Mouse (Mus musculus): ENCODE results near the gene Apba2. TPM values are rescaled to one million over a fixed set of nuclear protein-coding genes. Genes with fewer than 3 reads are reported as not detected.

The Apba2 gene
- polyA plus RNA-seq, 1 experiment from 2014 or later = 123 TPM

DNA sequence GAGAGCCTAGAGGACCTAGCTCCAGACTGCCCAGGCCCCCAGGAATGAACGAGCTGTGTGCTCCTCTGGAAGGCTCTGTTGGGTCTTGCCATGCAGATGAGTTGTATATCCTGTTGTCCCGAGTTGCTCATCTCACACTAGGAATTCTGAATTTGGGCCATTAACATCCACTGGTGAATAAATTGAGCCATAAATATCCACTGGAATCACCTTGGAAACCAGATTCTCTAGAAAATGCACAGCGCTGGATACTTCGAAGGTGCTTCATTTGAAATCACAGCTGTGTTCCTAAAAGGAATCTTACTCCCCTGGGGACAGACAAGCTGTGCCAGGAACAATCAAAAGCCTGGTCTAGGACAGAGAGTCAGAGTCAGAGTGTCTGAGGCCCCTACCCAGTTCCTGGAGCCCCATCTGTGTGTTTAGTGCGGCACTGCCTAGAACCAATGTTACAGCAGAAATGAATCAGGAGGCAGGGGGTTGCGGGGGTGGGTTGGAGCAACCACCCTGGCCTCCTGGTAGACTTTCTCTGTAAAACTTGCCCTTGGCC is 196.4 kb downstream of the Apba2 start:
- DNase-seq (ENCODE audit: low spot score) (peak; percentile 25), ATAC-seq (ENCODE audit: insufficient read depth, low FRiP score, low TSS enrichment) (peak; percentile 39)
- H3K27me3 ChIP-seq (ENCODE audit: control insufficient read depth, insufficient read depth, low read length) = no peaks in the 10 kb centered on the region
- H3K4me2 ChIP-seq (ENCODE audit: low read depth) = no peak overlapping the region
- H3K9me3 ChIP-seq (ENCODE audit: control insufficient read depth, low read length) = no peaks in the 10 kb centered on the region
- WGBS = 63% methylated on average over 6 of the region's 6 CpGs
- no peaks in the 10 kb centered on the region for H3K36me3 ChIP-seq (ENCODE audit: control insufficient read depth, insufficient read depth, low read length)
- no peak overlapping the region for H3K4me3 ChIP-seq (ENCODE audit: low read depth, low read length)
- no peak overlapping the region for H3K27ac ChIP-seq (ENCODE audit: low read depth, low read length)
- H3K9ac ChIP-seq (ENCODE audit: low read length) = no peak overlapping the region
- H3K4me1 ChIP-seq (ENCODE audit: control insufficient read depth, insufficient read depth, low read length) = peaks cover 4% of the 10 kb centered on the region

DNA sequence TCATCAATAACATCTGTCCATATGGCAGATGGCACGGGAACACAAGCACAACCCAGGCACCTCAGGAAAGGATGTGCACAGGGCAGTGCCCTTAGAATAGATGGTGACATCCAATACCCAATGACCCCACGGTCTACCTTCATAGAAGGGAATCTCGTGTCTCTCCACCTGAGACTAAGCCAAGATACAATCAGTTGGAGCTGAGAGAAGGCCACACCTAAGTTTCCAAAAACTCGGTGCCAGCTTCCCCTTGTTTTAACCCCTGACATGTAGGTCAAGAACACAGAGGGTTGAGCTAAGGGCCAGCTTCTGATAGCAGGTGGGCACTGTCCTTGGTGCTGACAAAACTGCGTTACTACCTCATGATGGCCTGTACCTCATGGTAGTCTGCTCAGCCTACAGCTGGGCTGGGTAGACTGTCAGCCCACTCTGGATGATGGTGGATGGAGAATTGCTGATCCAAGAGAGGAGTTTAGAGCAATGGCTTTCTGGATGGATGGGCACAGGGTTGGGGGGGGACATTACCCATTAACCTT is 202.6 kb downstream of the Apba2 start:
- Histone ChIP-seq H3K9ac (ENCODE audit: low read length) (no peak overlapping the region), H3K4me2 (ENCODE audit: low read depth) (no peak overlapping the region), H3K27me3 (ENCODE audit: control insufficient read depth, insufficient read depth, low read length) (no peaks in the 10 kb centered on the region), H3K4me1 (ENCODE audit: control insufficient read depth, insufficient read depth, low read length) (no peaks in the 10 kb centered on the region), H3K4me3 (ENCODE audit: low read depth, low read length) (no peak overlapping the region), H3K9me3 (ENCODE audit: control insufficient read depth, low read length) (no peaks in the 10 kb centered on the region), H3K27ac (ENCODE audit: low read depth, low read length) (no peak overlapping the region), H3K36me3 (ENCODE audit: control insufficient read depth, insufficient read depth, low read length) (no peaks in the 10 kb centered on the region)
- ATAC-seq (ENCODE audit: insufficient read depth, low FRiP score, low TSS enrichment) (no peak), DNase-seq (ENCODE audit: low spot score) (no peak)
- WGBS = 75% methylated on average over 5 of the region's 5 CpGs

DNA sequence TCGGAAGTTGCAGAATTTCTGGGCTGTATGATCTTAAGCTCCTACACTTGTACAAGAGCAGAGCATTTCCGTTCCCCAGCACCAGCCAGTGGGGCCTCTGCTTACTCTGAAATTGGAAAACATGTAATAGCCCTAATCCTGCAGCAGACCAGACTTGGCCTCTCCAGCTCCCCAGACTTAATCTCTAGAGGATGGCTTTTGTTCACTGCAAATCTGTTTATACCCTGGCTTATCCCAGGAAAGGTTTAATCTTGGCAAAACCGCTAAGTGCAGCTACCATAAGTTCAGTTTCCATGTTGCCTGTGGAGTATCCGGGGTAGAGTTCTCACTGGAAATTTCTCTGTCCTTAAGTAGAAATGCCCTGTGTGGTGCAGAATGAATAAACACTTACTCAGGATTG is 206.7 kb downstream of the Apba2 start:
- Histone ChIP-seq H3K4me1 (ENCODE audit: control insufficient read depth, insufficient read depth, low read length) (no peaks in the 10 kb centered on the region), H3K27ac (ENCODE audit: low read depth, low read length) (no peak overlapping the region), H3K9me3 (ENCODE audit: control insufficient read depth, low read length) (no peaks in the 10 kb centered on the region), H3K4me2 (ENCODE audit: low read depth) (no peak overlapping the region), H3K27me3 (ENCODE audit: control insufficient read depth, insufficient read depth, low read length) (no peaks in the 10 kb centered on the region), H3K4me3 (ENCODE audit: low read depth, low read length) (no peak overlapping the region), H3K36me3 (ENCODE audit: control insufficient read depth, insufficient read depth, low read length) (no peaks in the 10 kb centered on the region), H3K9ac (ENCODE audit: low read length) (no peak overlapping the region)
- ATAC-seq (ENCODE audit: insufficient read depth, low FRiP score, low TSS enrichment) (no peak), DNase-seq (ENCODE audit: low spot score) (no peak)
- 86% methylated on average over 4 of the region's 4 CpGs for WGBS

GRCm38 (mm10) chr7:64709520-64710262 is 208.2 kb downstream of the Apba2 start:
- Histone ChIP-seq H3K4me2 (ENCODE audit: low read depth) (no peak overlapping the region), H3K36me3 (ENCODE audit: control insufficient read depth, insufficient read depth, low read length) (no peaks in the 10 kb centered on the region), H3K4me1 (ENCODE audit: control insufficient read depth, insufficient read depth, low read length) (no peaks in the 10 kb centered on the region), H3K9ac (ENCODE audit: low read length) (no peak overlapping the region), H3K4me3 (ENCODE audit: low read depth, low read length) (no peak overlapping the region), H3K9me3 (ENCODE audit: control insufficient read depth, low read length) (no peaks in the 10 kb centered on the region), H3K27ac (ENCODE audit: low read depth, low read length) (no peak overlapping the region), H3K27me3 (ENCODE audit: control insufficient read depth, insufficient read depth, low read length) (no peaks in the 10 kb centered on the region)
- 82% methylated on average over 13 of the region's 13 CpGs for WGBS
- DNase-seq (ENCODE audit: low spot score) (no peak), ATAC-seq (ENCODE audit: insufficient read depth, low FRiP score, low TSS enrichment) (peak; percentile 23; the same call in 1 of the 2 replicates)

DNA sequence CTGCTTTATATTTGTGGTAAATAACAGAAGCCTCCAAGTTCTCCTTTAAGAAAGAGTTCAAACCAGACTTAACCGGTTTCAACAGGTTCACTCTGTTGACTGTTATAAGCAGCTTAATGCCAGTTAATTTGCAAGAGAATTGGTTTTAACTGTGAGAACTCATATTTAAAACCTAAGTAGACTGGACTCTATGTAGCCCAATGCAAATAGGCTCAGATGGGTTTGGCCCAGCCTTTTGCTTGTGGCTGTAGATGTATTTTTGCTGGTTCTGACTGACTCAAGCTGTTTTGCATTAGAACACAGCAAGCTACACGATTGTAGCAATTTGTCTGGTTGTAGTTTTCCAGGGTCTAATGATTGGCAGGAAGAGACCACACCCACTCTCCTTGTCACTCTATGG is 214.8 kb downstream of the Apba2 start:
- Histone ChIP-seq H3K9me3 (ENCODE audit: control insufficient read depth, low read length) (no peaks in the 10 kb centered on the region), H3K9ac (ENCODE audit: low read length) (no peak overlapping the region), H3K36me3 (ENCODE audit: control insufficient read depth, insufficient read depth, low read length) (no peaks in the 10 kb centered on the region), H3K27me3 (ENCODE audit: control insufficient read depth, insufficient read depth, low read length) (no peaks in the 10 kb centered on the region), H3K4me3 (ENCODE audit: low read depth, low read length) (no peak overlapping the region), H3K27ac (ENCODE audit: low read depth, low read length) (no peak overlapping the region), H3K4me1 (ENCODE audit: control insufficient read depth, insufficient read depth, low read length) (no peaks in the 10 kb centered on the region), H3K4me2 (ENCODE audit: low read depth) (no peak overlapping the region)
- WGBS = 81% methylated on average over 2 of the region's 2 CpGs
- DNase-seq (ENCODE audit: low spot score) (no peak), ATAC-seq (ENCODE audit: insufficient read depth, low FRiP score, low TSS enrichment) (no peak)

- no peak overlapping the region for H3K4me2 ChIP-seq (ENCODE audit: low read depth)
- H3K27ac ChIP-seq (ENCODE audit: low read depth, low read length) = no peak overlapping the region
- WGBS = 90% methylated on average over 3 of the region's 3 CpGs
- H3K36me3 ChIP-seq (ENCODE audit: control insufficient read depth, insufficient read depth, low read length) = no peaks in the 10 kb centered on the region
- no peak for DNase-seq (ENCODE audit: low spot score)
- H3K27me3 ChIP-seq (ENCODE audit: control insufficient read depth, insufficient read depth, low read length) = no peaks in the 10 kb centered on the region
- no peak overlapping the region for H3K9ac ChIP-seq (ENCODE audit: low read length)
- H3K4me1 ChIP-seq (ENCODE audit: control insufficient read depth, insufficient read depth, low read length) = no peaks in the 10 kb centered on the region
- no peak overlapping the region for H3K4me3 ChIP-seq (ENCODE audit: low read depth, low read length)
- no peak for ATAC-seq (ENCODE audit: insufficient read depth, low FRiP score, low TSS enrichment)
- no peaks in the 10 kb centered on the region for H3K9me3 ChIP-seq (ENCODE audit: control insufficient read depth, low read length)
Measured at GRCm38 (mm10) chr7:64723313-64723712, 221.8 kb downstream of the Apba2 start.

DNA sequence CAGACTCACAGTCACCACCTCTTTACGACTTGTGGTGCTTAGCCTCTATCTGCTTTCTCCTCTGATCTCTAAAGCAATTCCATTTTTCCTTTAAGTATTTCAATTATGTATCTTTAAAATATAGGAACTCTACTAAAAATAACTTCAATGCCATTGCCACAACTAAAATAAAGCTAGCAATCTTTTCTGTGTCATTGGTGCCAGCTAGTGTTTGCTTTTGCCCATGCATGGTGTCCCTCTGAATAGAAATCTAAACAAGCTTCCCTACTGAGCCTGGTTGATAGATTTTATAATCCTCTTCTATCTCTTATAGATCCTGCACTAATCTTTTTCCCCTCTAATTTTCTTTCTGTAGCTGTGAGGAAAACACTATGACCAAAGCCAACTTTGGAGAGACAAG is 222.9 kb downstream of the Apba2 start:
- H3K27me3 ChIP-seq (ENCODE audit: control insufficient read depth, insufficient read depth, low read length) = no peaks in the 10 kb centered on the region
- ATAC-seq (ENCODE audit: insufficient read depth, low FRiP score, low TSS enrichment) (no peak), DNase-seq (ENCODE audit: low spot score) (no peak)
- no peak overlapping the region for H3K4me3 ChIP-seq (ENCODE audit: low read depth, low read length)
- H3K36me3 ChIP-seq (ENCODE audit: control insufficient read depth, insufficient read depth, low read length) = no peaks in the 10 kb centered on the region
- no peaks in the 10 kb centered on the region for H3K4me1 ChIP-seq (ENCODE audit: control insufficient read depth, insufficient read depth, low read length)
- WGBS = 89% methylated on average over 1 of the region's 1 CpGs
- no peaks in the 10 kb centered on the region for H3K9me3 ChIP-seq (ENCODE audit: control insufficient read depth, low read length)
- H3K27ac ChIP-seq (ENCODE audit: low read depth, low read length) = no peak overlapping the region
- H3K4me2 ChIP-seq (ENCODE audit: low read depth) = no peak overlapping the region
- no peak overlapping the region for H3K9ac ChIP-seq (ENCODE audit: low read length)

- H3K36me3 ChIP-seq (ENCODE audit: control insufficient read depth, insufficient read depth, low read length) = no peaks in the 10 kb centered on the region
- DNase-seq (ENCODE audit: low spot score) (no peak), ATAC-seq (ENCODE audit: insufficient read depth, low FRiP score, low TSS enrichment) (no peak)
- no peak overlapping the region for H3K9ac ChIP-seq (ENCODE audit: low read length)
- no peak overlapping the region for H3K27ac ChIP-seq (ENCODE audit: low read depth, low read length)
- H3K27me3 ChIP-seq (ENCODE audit: control insufficient read depth, insufficient read depth, low read length) = no peaks in the 10 kb centered on the region
- WGBS = 82% methylated on average over 6 of the region's 6 CpGs
- no peaks in the 10 kb centered on the region for H3K9me3 ChIP-seq (ENCODE audit: control insufficient read depth, low read length)
- no peaks in the 10 kb centered on the region for H3K4me1 ChIP-seq (ENCODE audit: control insufficient read depth, insufficient read depth, low read length)
- no peak overlapping the region for H3K4me3 ChIP-seq (ENCODE audit: low read depth, low read length)
- H3K4me2 ChIP-seq (ENCODE audit: low read depth) = no peak overlapping the region
Measured at GRCm38 (mm10) chr7:64725967-64726695, 224.6 kb downstream of the Apba2 start.
